Mouse (Mus musculus) kidney, postnatal 0 days (tissue): ENCODE measurements around the gene Asic3. TPM values are rescaled to one million over a fixed set of nuclear protein-coding genes. Genes with fewer than 3 reads are reported as not detected.

Experiments used
- ATAC-seq: fragments of 200-750 bp; cut with Nextera tagmentation; replicated peaks from 2 replicates; pipeline ENCODE4 v1.8.0; 2017; ENCODE audit warnings: low read depth, moderate number of reproducible peaks, moderate TSS enrichment, moderate library complexity; ENCODE audit not compliant: low FRiP score
- DNase-seq: peaks from one replicate; pipeline ENCODE4 v3.0.0-alpha.2; 2016; ENCODE audit warnings: low spot score
- H3K27ac ChIP-seq: fragments of 300-500 bp; sonication (generic); 2 replicates; pipeline ENCODE4 v1.5.1; 2014; ENCODE audit warnings: mild to moderate bottlenecking
- H3K27me3 ChIP-seq: fragments of 300-500 bp; sonication (generic); 2 replicates; pipeline ENCODE4 v1.6.1; 2014; ENCODE audit warnings: low read length, mixed read lengths; ENCODE audit not compliant: insufficient read depth
- H3K36me3 ChIP-seq: fragments of 300-500 bp; sonication (generic); 2 replicates; pipeline ENCODE4 v1.6.1; 2014; ENCODE audit warnings: low read length, mixed read lengths; ENCODE audit not compliant: insufficient read depth
- H3K4me1 ChIP-seq: fragments of 300-500 bp; sonication (generic); replicated peaks from 2 replicates; pipeline ENCODE4 v1.6.1; 2014; ENCODE audit warnings: antibody characterized with exemption, low read length, mixed read lengths; ENCODE audit not compliant: insufficient read depth
- H3K4me2 ChIP-seq: fragments of 300-500 bp; sonication (generic); 2 replicates; pipeline ENCODE4 v1.6.1; 2014; ENCODE audit warnings: mild to moderate bottlenecking, low read length, moderate library complexity, mixed read lengths
- H3K4me3 ChIP-seq: fragments of 300-500 bp; sonication (generic); replicated peaks from 2 replicates; pipeline ENCODE4 v1.5.1; 2014; ENCODE audit warnings: low read depth, low read length
- H3K9ac ChIP-seq: fragments of 300-500 bp; sonication (generic); 2 replicates; pipeline ENCODE4 v1.6.1; 2014; ENCODE audit warnings: low read depth, low read length
- H3K9me3 ChIP-seq: fragments of 300-500 bp; sonication (generic); replicated peaks from 2 replicates; pipeline ENCODE4 v1.6.1; 2016; ENCODE audit warnings: low read length, inconsistent platforms, mixed read lengths
- CTCF ChIP-seq: IDR thresholded peaks from 2 replicates; pipeline ENCODE4 v1.5.1; 2016; ENCODE audit warnings: antibody characterized with exemption, low read depth, mild to moderate bottlenecking, moderate library complexity
- WGBS: fragments of 180-500 bp; shearing (Covaris S2); extraction: QIAGEN DNeasy Blood & Tissue Kit; methylation state at CpG from one replicate; pipeline ENCODE4 v1.1.7; 2014; 5-methylcytosine and 5-hydroxymethylcytosine counted together
- polyA plus RNA-seq: library from polyadenylated mRNA; unstranded; fragments of >200 nt; fragmentation: Nextera tagmentation; extraction: Ambion mirVana; gene quantifications from 2 replicates; pipeline ENCODE4 v1.2.1, GENCODE M21; 2015

Asic3 gene
- polyA plus RNA-seq, 1 experiment from 2014 or later = 0.46 TPM

- Histone ChIP-seq H3K36me3 (no peaks in the 10 kb centered on the region), H3K4me2 (no peak overlapping the region), H3K9me3 (no peaks in the 10 kb centered on the region), H3K9ac (no peak overlapping the region), H3K4me3 (no peak overlapping the region), H3K27me3 (no peaks in the 10 kb centered on the region), H3K4me1 (no peaks in the 10 kb centered on the region), H3K27ac (no peak overlapping the region)
- ATAC-seq (no peak), DNase-seq (no peak)
- TF ChIP-seq CTCF = no peak
- WGBS = 78% methylated on average over 9 of the region's 9 CpGs
Measured at GRCm38 (mm10) chr5:24366426-24366825, 46.8 kb upstream of the Asic3 start.

DNA sequence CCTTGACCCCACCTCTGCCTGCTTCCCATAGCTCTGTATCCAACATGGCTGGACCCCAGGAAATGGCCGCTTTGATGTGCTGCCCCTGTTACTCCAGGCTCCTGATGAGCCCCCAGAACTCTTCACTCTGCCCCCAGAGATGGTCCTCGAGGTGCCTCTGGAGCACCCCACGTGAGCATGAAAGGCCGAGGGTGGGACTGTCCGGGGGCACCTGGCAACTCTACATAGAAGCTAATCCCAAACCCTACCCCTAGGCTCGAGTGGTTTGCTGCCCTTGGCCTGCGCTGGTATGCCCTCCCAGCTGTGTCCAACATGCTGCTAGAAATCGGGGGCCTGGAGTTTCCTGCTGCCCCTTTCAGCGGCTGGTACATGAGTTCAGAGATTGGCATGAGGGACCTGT is 43.4 kb upstream of the Asic3 start:
- H3K4me3 ChIP-seq = no peak overlapping the region
- no peaks in the 10 kb centered on the region for H3K36me3 ChIP-seq
- DNase-seq (no peak), ATAC-seq (no peak)
- H3K9ac ChIP-seq = no peak overlapping the region
- TF ChIP-seq CTCF = no peak
- 82% methylated on average over 9 of the region's 9 CpGs for WGBS
- H3K9me3 ChIP-seq = no peaks in the 10 kb centered on the region
- H3K4me2 ChIP-seq = no peak overlapping the region
- H3K27ac ChIP-seq = no peak overlapping the region
- no peaks in the 10 kb centered on the region for H3K4me1 ChIP-seq
- H3K27me3 ChIP-seq = no peaks in the 10 kb centered on the region

GRCm38 (mm10) chr5:24373807-24374206 is 39.4 kb upstream of the Asic3 start:
- Histone ChIP-seq H3K4me1 (no peaks in the 10 kb centered on the region), H3K27ac (no peak overlapping the region), H3K4me2 (no peak overlapping the region), H3K27me3 (no peaks in the 10 kb centered on the region), H3K9me3 (no peaks in the 10 kb centered on the region), H3K4me3 (no peak overlapping the region), H3K36me3 (no peaks in the 10 kb centered on the region), H3K9ac (no peak overlapping the region)
- 77% methylated on average over 5 of the region's 5 CpGs for WGBS
- TF ChIP-seq CTCF = no peak
- ATAC-seq (no peak), DNase-seq (no peak)

- DNase-seq (peak; percentile 60), ATAC-seq (no peak)
- H3K9me3 ChIP-seq = no peaks in the 10 kb centered on the region
- no peak overlapping the region for H3K4me3 ChIP-seq
- no peaks in the 10 kb centered on the region for H3K36me3 ChIP-seq
- H3K4me2 ChIP-seq = no peak overlapping the region
- no peak overlapping the region for H3K9ac ChIP-seq
- 48% methylated on average over 6 of the region's 6 CpGs for WGBS
- TF ChIP-seq CTCF = no peak
- no peak overlapping the region for H3K27ac ChIP-seq
- H3K27me3 ChIP-seq = no peaks in the 10 kb centered on the region
- H3K4me1 ChIP-seq = no peaks in the 10 kb centered on the region
Measured at GRCm38 (mm10) chr5:24374216-24374615, 39.0 kb upstream of the Asic3 start.

DNA sequence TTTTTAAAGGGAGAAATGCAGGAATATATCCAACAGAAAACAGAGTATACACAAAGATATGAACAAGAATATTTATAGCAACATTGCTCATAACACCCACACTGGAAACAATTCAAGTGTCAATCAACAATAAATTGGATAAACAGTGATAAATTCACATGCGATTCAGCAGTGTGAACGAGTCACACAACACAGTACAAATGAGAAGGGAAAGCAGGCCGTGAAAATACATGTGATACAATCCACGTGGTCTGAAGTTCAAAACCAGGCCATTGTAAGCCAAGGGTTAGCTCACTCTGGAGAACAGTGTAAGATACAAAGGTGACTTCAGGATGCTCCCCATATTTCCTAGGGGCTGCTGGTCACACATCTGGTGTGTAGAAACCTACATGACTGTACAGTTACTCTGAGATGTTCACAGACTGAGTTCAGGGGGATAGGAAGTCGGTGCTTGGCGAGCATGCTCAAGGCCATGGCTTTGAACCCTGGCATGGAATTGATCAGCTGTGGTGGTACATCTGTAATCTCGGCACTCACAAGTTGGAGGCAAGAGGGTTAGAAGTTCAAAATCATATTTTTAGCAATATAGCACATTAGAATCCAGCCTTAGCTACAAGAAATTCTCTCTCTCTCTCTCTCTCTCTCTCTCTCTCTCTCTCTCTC is 38.4 kb upstream of the Asic3 start:
- Histone ChIP-seq H3K27ac (no peak overlapping the region), H3K27me3 (no peaks in the 10 kb centered on the region), H3K4me1 (no peaks in the 10 kb centered on the region), H3K4me2 (no peak overlapping the region), H3K4me3 (no peak overlapping the region), H3K36me3 (no peaks in the 10 kb centered on the region), H3K9ac (no peak overlapping the region), H3K9me3 (no peaks in the 10 kb centered on the region)
- no peak for ATAC-seq
- DNase-seq = no peak
- TF ChIP-seq CTCF = no peak
- WGBS = 56% methylated on average over 7 of the region's 7 CpGs

DNA sequence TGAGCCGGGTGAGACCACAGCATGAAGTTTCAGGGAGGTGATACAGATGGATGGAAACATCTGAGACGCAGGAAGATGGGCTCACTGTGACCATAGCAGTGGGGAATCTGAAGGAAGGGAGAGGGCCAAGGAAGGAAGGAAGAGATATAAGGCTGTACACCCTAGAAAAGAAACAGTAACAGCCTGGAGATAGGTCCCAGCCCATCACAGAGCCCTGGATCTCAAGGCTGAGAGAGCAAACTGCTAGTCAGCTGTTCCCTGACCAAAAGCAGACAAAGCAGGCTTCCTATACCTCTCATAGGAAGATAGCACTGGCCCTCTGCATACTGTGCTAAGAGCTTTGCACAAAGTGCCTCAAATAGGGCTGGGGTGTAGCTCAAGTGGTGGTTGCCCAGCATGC is 34.5 kb upstream of the Asic3 start:
- Histone ChIP-seq H3K4me3 (no peak overlapping the region), H3K27me3 (no peaks in the 10 kb centered on the region), H3K9me3 (no peaks in the 10 kb centered on the region), H3K9ac (no peak overlapping the region), H3K27ac (no peak overlapping the region), H3K4me1 (0 out of 2 replicates have a peak, but pooled peaks cover 6% of the 10 kb centered on the region), H3K36me3 (no peaks in the 10 kb centered on the region), H3K4me2 (no peak overlapping the region)
- ATAC-seq (no peak), DNase-seq (no peak)
- TF ChIP-seq CTCF = no peak
- WGBS = 89% methylated on average over 2 of the region's 2 CpGs

DNA sequence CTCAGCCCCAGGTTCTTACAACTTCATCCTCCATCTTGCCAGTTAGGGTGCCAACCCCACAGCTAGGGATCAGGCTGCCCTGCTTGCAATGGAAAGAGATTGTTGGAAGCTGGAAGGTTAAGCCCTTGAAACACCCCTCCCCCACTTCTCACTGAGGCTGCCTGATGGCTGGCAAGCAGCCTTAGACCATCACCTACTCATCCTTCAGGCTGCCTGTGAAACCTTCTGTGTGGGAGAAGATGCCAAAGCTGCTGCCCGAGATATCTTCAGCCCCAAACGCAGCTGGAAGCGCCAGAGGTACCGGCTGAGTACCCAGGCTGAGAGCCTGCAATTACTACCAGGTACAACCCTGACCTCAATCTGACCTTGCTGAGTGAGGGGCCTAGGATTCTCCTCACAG is 33.7 kb upstream of the Asic3 start:
- no peaks in the 10 kb centered on the region for H3K9me3 ChIP-seq
- WGBS = 70% methylated on average over 4 of the region's 4 CpGs
- H3K27me3 ChIP-seq = no peaks in the 10 kb centered on the region
- no peak for DNase-seq
- H3K36me3 ChIP-seq = no peaks in the 10 kb centered on the region
- no peak overlapping the region for H3K4me3 ChIP-seq
- TF ChIP-seq CTCF = no peak
- no peak overlapping the region for H3K27ac ChIP-seq
- H3K9ac ChIP-seq = no peak overlapping the region
- H3K4me2 ChIP-seq = no peak overlapping the region
- H3K4me1 ChIP-seq = peaks cover 8% of the 10 kb centered on the region
- ATAC-seq = no peak
